Mouse (Mus musculus) hindbrain, embryonic 14.5 days (tissue): ENCODE measurements around the gene Emc10. TPM values are rescaled to one million over a fixed set of nuclear protein-coding genes. Genes with fewer than 3 reads are reported as not detected.

Source experiments
- ATAC-seq: fragments of 200-750 bp; cut with Nextera tagmentation; 2 replicates; pipeline ENCODE4 v1.8.0; 2017; ENCODE audit warnings: moderate number of reproducible peaks, mild to moderate bottlenecking, moderate TSS enrichment, moderate library complexity; ENCODE audit not compliant: low FRiP score
- DNase-seq: peaks from one replicate; pipeline ENCODE4 v3.0.0-alpha.2; 2015; ENCODE audit warnings: low spot score
- H3K27ac ChIP-seq: fragments of 300-500 bp; sonication (generic); 2 replicates; pipeline ENCODE4 v1.5.1; 2014; ENCODE audit warnings: mild to moderate bottlenecking, moderate library complexity
- H3K27me3 ChIP-seq: fragments of 300-500 bp; sonication (generic); 2 replicates; pipeline ENCODE4 v1.6.1; 2014; ENCODE audit warnings: mild to moderate bottlenecking, low read length, mixed read lengths; ENCODE audit not compliant: control insufficient read depth, insufficient read depth
- H3K36me3 ChIP-seq: fragments of 300-500 bp; sonication (generic); replicated peaks from 2 replicates; pipeline ENCODE4 v1.6.1; 2014; ENCODE audit not compliant: control insufficient read depth, insufficient read depth
- H3K4me1 ChIP-seq: fragments of 300-500 bp; sonication (generic); replicated peaks from 2 replicates; pipeline ENCODE4 v1.6.1; 2014; ENCODE audit warnings: antibody characterized with exemption, low read length, mixed read lengths; ENCODE audit not compliant: control insufficient read depth, insufficient read depth
- H3K4me2 ChIP-seq: fragments of 300-500 bp; sonication (generic); replicated peaks from 2 replicates; pipeline ENCODE4 v1.6.1; 2014; ENCODE audit warnings: mild to moderate bottlenecking, moderate library complexity
- H3K4me3 ChIP-seq: fragments of 300-500 bp; sonication (generic); replicated peaks from 2 replicates; pipeline ENCODE4 v1.5.1; 2014; ENCODE audit warnings: mild to moderate bottlenecking, low read length
- H3K9ac ChIP-seq: fragments of 300-500 bp; sonication (generic); 2 replicates; pipeline ENCODE4 v1.6.1; 2014
- H3K9me3 ChIP-seq: fragments of 300-500 bp; sonication (generic); 2 replicates; pipeline ENCODE4 v1.6.1; 2016; ENCODE audit warnings: low read length; ENCODE audit not compliant: control insufficient read depth
- WGBS: fragments of 180-500 bp; shearing (Covaris S2); extraction: QIAGEN DNeasy Blood & Tissue Kit; methylation state at CpG from one replicate; pipeline ENCODE4 v1.1.7; 2014; 5-methylcytosine and 5-hydroxymethylcytosine counted together
- microRNA-seq: library from miRNA; unstranded; fragments of <30 nt; microRNA quantifications from one replicate; pipeline ENCODE4, GENCODE M21; 2016
- polyA plus RNA-seq: library from polyadenylated mRNA; unstranded; fragments of >200 nt; fragmentation: Nextera tagmentation; extraction: Ambion mirVana; gene quantifications from 2 replicates; pipeline ENCODE4 v1.2.1, GENCODE M21; 2014

Gene Emc10
- polyA plus RNA-seq, 1 experiment from 2014 or later: 167 TPM

DNA sequence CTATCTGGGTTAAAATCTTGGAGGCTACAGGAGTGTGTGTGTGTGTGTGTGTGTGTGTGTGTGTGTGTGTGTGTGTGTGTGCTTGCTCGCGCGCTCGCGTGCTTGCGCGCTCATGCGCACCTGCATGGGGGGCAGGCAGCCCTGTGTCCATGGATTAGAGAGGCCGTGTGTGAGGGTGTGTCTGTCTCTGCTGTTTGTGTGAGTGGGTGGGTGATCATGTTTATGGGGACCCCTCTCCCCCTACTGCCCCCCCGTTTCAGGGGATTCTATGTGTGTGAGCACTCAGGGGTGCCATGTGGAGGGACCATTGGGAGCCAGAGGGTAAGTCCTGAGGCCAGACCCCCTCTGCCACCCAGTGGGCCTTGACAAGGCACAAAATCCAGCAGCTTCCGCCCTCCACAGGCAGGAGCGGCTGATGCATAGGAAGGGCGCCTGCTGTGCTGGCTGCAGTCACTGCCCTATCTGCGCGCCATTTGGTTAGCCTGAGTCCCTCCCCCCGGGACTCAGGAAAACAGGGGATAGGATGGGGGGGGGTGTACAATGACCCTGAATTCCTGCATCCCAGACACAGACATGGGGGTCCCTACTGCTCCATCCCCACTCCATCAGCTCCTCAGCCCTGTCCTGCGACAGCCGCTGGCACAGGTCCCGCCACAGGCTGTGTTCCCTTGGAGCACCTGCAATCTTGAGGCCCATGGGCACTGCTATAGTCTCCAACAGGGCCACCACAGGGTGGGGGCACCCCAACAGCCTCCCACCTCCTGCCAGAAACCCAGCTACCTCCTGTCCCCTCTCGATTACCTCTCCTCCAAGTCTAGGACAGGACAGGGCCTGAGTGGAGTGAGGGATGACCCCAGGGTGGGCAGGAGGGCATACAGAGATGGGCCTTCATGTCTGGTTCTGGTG is 52.8 kb downstream of the Emc10 start:
- WGBS: 5% methylated on average over 20 of the region's 20 CpGs
- DNase-seq (peak; percentile 68), ATAC-seq (peak; percentile 31; the same call in 1 of the 2 replicates)
- H3K4me2 ChIP-seq: peak overlapping the region; percentile 98
- H3K4me1 ChIP-seq: peaks cover 52% of the 10 kb centered on the region
- peak overlapping the region; percentile 91 for H3K4me3 ChIP-seq
- peak overlapping the region; percentile 100 for H3K9ac ChIP-seq
- peak overlapping the region; percentile 100 for H3K27ac ChIP-seq
- H3K27me3 ChIP-seq: no peaks in the 10 kb centered on the region
- H3K36me3 ChIP-seq: peaks cover 41% of the 10 kb centered on the region
- no peaks in the 10 kb centered on the region for H3K9me3 ChIP-seq

DNA sequence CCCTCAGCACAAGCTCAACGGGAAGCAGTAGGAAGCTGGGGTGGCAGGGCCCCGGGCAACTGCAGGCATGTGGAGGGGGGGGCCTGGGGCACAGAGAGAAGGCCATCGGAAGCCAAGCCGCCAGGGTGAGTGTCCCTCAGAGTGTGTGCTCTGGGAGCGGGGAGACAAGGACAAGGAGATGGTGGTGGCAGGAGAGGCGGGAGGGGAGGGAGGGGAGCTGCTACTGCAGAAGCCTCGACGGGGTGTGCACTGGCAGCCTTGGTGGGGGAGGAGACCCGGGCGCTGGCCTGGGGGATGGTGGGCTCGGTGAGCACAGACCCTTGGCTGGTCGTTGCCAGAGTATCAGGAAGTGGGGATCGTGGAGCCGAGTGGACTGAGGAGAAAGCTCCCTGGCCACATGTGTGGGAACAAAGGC is 53.9 kb downstream of the Emc10 start:
- Histone ChIP-seq H3K9me3 (no peaks in the 10 kb centered on the region), H3K9ac (peak overlapping the region; percentile 100), H3K4me3 (peak overlapping the region; percentile 91), H3K4me2 (peak overlapping the region; percentile 98), H3K27me3 (no peaks in the 10 kb centered on the region), H3K36me3 (peaks cover 30% of the 10 kb centered on the region), H3K4me1 (peaks cover 54% of the 10 kb centered on the region), H3K27ac (peak overlapping the region; percentile 100)
- DNase-seq: no peak
- ATAC-seq: peak; percentile 31
- WGBS: 1% methylated on average over 14 of the region's 14 CpGs

GRCm38 (mm10) chr7:44441648-44442109 is 54.6 kb downstream of the Emc10 start:
- Histone ChIP-seq H3K27ac (peak overlapping the region; percentile 100), H3K9me3 (no peaks in the 10 kb centered on the region), H3K4me2 (peak overlapping the region; percentile 98), H3K4me3 (peak overlapping the region; percentile 91), H3K36me3 (peaks cover 24% of the 10 kb centered on the region), H3K27me3 (no peaks in the 10 kb centered on the region), H3K9ac (peak overlapping the region; percentile 100), H3K4me1 (peaks cover 48% of the 10 kb centered on the region)
- ATAC-seq (peak; percentile 80), DNase-seq (peak; percentile 79)
- WGBS: under 1% methylated on average over 12 of the region's 14 CpGs

- no peaks in the 10 kb centered on the region for H3K27me3 ChIP-seq
- DNase-seq (no peak), ATAC-seq (no peak)
- H3K9ac ChIP-seq: peak overlapping the region; percentile 100
- H3K4me2 ChIP-seq: peak overlapping the region; percentile 98
- H3K36me3 ChIP-seq: peaks cover 19% of the 10 kb centered on the region
- no peaks in the 10 kb centered on the region for H3K9me3 ChIP-seq
- H3K4me1 ChIP-seq: peaks cover 43% of the 10 kb centered on the region
- H3K4me3 ChIP-seq: peak overlapping the region; percentile 91
- H3K27ac ChIP-seq: peak overlapping the region; percentile 100
- 11% methylated on average over 1 of the region's 1 CpGs for WGBS
Observed at GRCm38 (mm10) chr7:44441180-44441579, 55.1 kb downstream of the Emc10 start.

GRCm38 (mm10) chr7:44440479-44440878 is 55.9 kb downstream of the Emc10 start:
- Histone ChIP-seq H3K9me3 (no peaks in the 10 kb centered on the region), H3K36me3 (peaks cover 12% of the 10 kb centered on the region), H3K27me3 (no peaks in the 10 kb centered on the region), H3K27ac (peak overlapping the region; percentile 100; the same call in 1 of the 2 replicates), H3K4me3 (no peak overlapping the region), H3K4me2 (no peak overlapping the region), H3K4me1 (peaks cover 36% of the 10 kb centered on the region), H3K9ac (no peak overlapping the region)
- ATAC-seq (no peak), DNase-seq (no peak)
- WGBS: 84% methylated on average over 1 of the region's 1 CpGs

Small RNAs within 50 kb of the gene (microRNA-seq; reads per million reads assigned to microRNA genes)
- 0.48 reads per million for gene Mir7052
- not detected for gene Mir7053

Other genes with a start within 250 kb of the Emc10 start
- 1.6 and 1.8 TPM in 2 replicates for gene 1700028J19Rik, start 249.8 kb downstream of the Emc10 start, polyA plus RNA-seq
- 180 and 185 TPM in 2 replicates for gene 2410002F23Rik, start 249.8 kb downstream of the Emc10 start, polyA plus RNA-seq
- gene Acp4, start 239.2 kb downstream of the Emc10 start, polyA plus RNA-seq: not detected in 2 replicates
- not detected in 2 replicates for gene Gm15517, start 235.1 kb downstream of the Emc10 start, polyA plus RNA-seq
- 3.6 and 3.7 TPM in 2 replicates for gene Clec11a, start 189.6 kb downstream of the Emc10 start, polyA plus RNA-seq
- 40.3 and 46.8 TPM in 2 replicates for gene Shank1, start 186.3 kb downstream of the Emc10 start, polyA plus RNA-seq
- gene Syt3, start 112.4 kb downstream of the Emc10 start, polyA plus RNA-seq: 61.8 and 70.8 TPM in 2 replicates
- gene 1700008O03Rik, start 110.7 kb downstream of the Emc10 start, polyA plus RNA-seq: 2.1 and 2.8 TPM in 2 replicates
- 26.4 and 26.5 TPM in 2 replicates for gene Lrrc4b, start 67.5 kb downstream of the Emc10 start, polyA plus RNA-seq
- 3.4 and 5.1 TPM in 2 replicates for gene Aspdh, start 31.1 kb downstream of the Emc10 start, polyA plus RNA-seq
- gene Josd2, start 28.5 kb downstream of the Emc10 start, polyA plus RNA-seq: 26.9 and 33.4 TPM in 2 replicates
- 10.9 and 23.8 TPM in 2 replicates for gene Fam71e1, start 52 bp upstream of the Emc10 start, polyA plus RNA-seq
- gene Mybpc2, start 28.1 kb upstream of the Emc10 start, polyA plus RNA-seq: 0.05 and 0.09 TPM in 2 replicates
- gene Spib, start 35.5 kb upstream of the Emc10 start, polyA plus RNA-seq: 0.09 TPM in 1 of 2 replicates, not detected in the other
- gene Pold1, start 52.3 kb upstream of the Emc10 start, polyA plus RNA-seq: 14.0 and 17.9 TPM in 2 replicates
- gene Nr1h2, start 57.4 kb upstream of the Emc10 start, polyA plus RNA-seq: 50.7 and 53.6 TPM in 2 replicates
- 0.81 and 1.0 TPM in 2 replicates for gene Napsa, start 75.9 kb upstream of the Emc10 start, polyA plus RNA-seq
- 7.2 and 8.6 TPM in 2 replicates for gene Kcnc3, start 94.1 kb upstream of the Emc10 start, polyA plus RNA-seq
- 4.2 and 5.0 TPM in 2 replicates for gene Myh14, start 174.3 kb upstream of the Emc10 start, polyA plus RNA-seq
- not detected in 2 replicates for gene Izumo2, start 212.2 kb upstream of the Emc10 start, polyA plus RNA-seq